Mouse (Mus musculus) CD4-positive, CD25-positive, alpha-beta regulatory T cell, adult 4 months (primary cell): ENCODE data around the gene Taco1. TPM values are rescaled to one million over a fixed set of nuclear protein-coding genes. Genes with fewer than 3 reads are reported as not detected.
"Not testable (repeated sequence)": the region's sequence is repeated elsewhere in the genome, so short reads cannot be mapped to it uniquely, and the experiment has no call there.

ENCODE experiments used
- ATAC-seq: one replicate; pipeline ENCODE4 v1.8.0; 2017
- polyA plus RNA-seq, 2 experiments: library from polyadenylated mRNA; unstranded; fragments of 100-300 nt; shearing (Covaris generic); gene quantifications; one replicate each; pipeline ENCODE4 v1.2.1; 2017

Gene Taco1
- 10 to 100 TPM in 1 of 2 experiments, 1 to 10 TPM in 1; 7.4 to 18.0 TPM for polyA plus RNA-seq

GRCm38 (mm10) chr11:106065923-106066571 lies at the start of gene Taco1:
TSS of gene Taco1 (plus strand) at chr11:106066061.
- ATAC-seq, result peak; percentile 95

GRCm38 (mm10) chr11:106016440-106016839 lies 49.4 kb upstream of the Taco1 start:
- no peak for ATAC-seq

GRCm38 (mm10) chr11:106020051-106020763 lies 45.7 kb upstream of the Taco1 start:
- peak; percentile 63 for ATAC-seq

- no peak for ATAC-seq
Measured at GRCm38 (mm10) chr11:106025774-106026173, 40.1 kb upstream of the Taco1 start.

GRCm38 (mm10) chr11:106026465-106027151 lies 39.3 kb upstream of the Taco1 start:
- ATAC-seq, result peak; percentile 77

- peak; percentile 56 for ATAC-seq
Measured at GRCm38 (mm10) chr11:106027607-106028006, 38.3 kb upstream of the Taco1 start.

- not testable (repeated sequence) for ATAC-seq
Measured at GRCm38 (mm10) chr11:106032074-106032473, 33.8 kb upstream of the Taco1 start.

- peak; percentile 66 for ATAC-seq
Measured at GRCm38 (mm10) chr11:106033491-106033919, 32.4 kb upstream of the Taco1 start.

GRCm38 (mm10) chr11:106034986-106035385 lies 30.9 kb upstream of the Taco1 start:
- ATAC-seq, result no peak

- peak; percentile 96 for ATAC-seq
Measured at GRCm38 (mm10) chr11:106036548-106037417, 29.1 kb upstream of the Taco1 start, which contains the start of gene Dcaf7. TSS of gene Dcaf7 (plus strand) at chr11:106036872.

GRCm38 (mm10) chr11:106037418-106037751 lies 28.5 kb upstream of the Taco1 start:
- no peak for ATAC-seq

GRCm38 (mm10) chr11:106044349-106044748 lies 21.5 kb upstream of the Taco1 start:
- no peak for ATAC-seq

GRCm38 (mm10) chr11:106045256-106045655 lies 20.6 kb upstream of the Taco1 start:
- ATAC-seq, result no peak

GRCm38 (mm10) chr11:106045780-106046179 lies 20.1 kb upstream of the Taco1 start:
- no peak for ATAC-seq

GRCm38 (mm10) chr11:106046584-106046983 lies 19.3 kb upstream of the Taco1 start:
- no peak for ATAC-seq

- ATAC-seq, result no peak
Measured at GRCm38 (mm10) chr11:106053921-106054320, 11.9 kb upstream of the Taco1 start.

GRCm38 (mm10) chr11:106054600-106054999 lies 11.3 kb upstream of the Taco1 start:
- ATAC-seq, result no peak

GRCm38 (mm10) chr11:106055341-106055740 lies 10.5 kb upstream of the Taco1 start:
- ATAC-seq, result no peak

- peak; percentile 90 for ATAC-seq
Measured at GRCm38 (mm10) chr11:106056819-106057491, 8.9 kb upstream of the Taco1 start.

GRCm38 (mm10) chr11:106058020-106058419 lies 7.8 kb upstream of the Taco1 start:
- no peak for ATAC-seq

GRCm38 (mm10) chr11:106060549-106060948 lies 5.3 kb upstream of the Taco1 start:
- no peak for ATAC-seq

GRCm38 (mm10) chr11:106061311-106061710 lies 4.5 kb upstream of the Taco1 start:
- no peak for ATAC-seq
